Mouse (Mus musculus): ENCODE measurements around the gene Atxn7l1. TPM values are rescaled to one million over a fixed set of nuclear protein-coding genes. Genes with fewer than 3 reads are reported as not detected.

Atxn7l1 gene
- polyA plus RNA-seq, 1 experiment from 2014 or later: 12.7 TPM

GRCm38 (mm10) chr12:33190133-33190532 lies 42.6 kb downstream of the Atxn7l1 start:
- H3K9ac ChIP-seq: no peak overlapping the region
- H3K4me1 ChIP-seq: peaks cover 28% of the 10 kb centered on the region
- H3K36me3 ChIP-seq: no peaks in the 10 kb centered on the region
- H3K4me2 ChIP-seq: no peak overlapping the region
- H3K4me3 ChIP-seq (replicated peaks): no peak overlapping the region
- no peaks in the 10 kb centered on the region for H3K27me3 ChIP-seq
- H3K9me3 ChIP-seq (replicated peaks): no peaks in the 10 kb centered on the region
- WGBS: 93% methylated on average over 7 of the region's 7 CpGs
- H3K27ac ChIP-seq: no peak overlapping the region
- no peak for ATAC-seq (replicated peaks; ENCODE audit: low FRiP score)

GRCm38 (mm10) chr12:33190633-33191032 lies 43.1 kb downstream of the Atxn7l1 start:
- WGBS: 60% methylated on average over 6 of the region's 6 CpGs
- no peaks in the 10 kb centered on the region for H3K36me3 ChIP-seq
- no peak overlapping the region for H3K9ac ChIP-seq
- H3K4me2 ChIP-seq: no peak overlapping the region
- H3K27ac ChIP-seq: no peak overlapping the region
- H3K27me3 ChIP-seq: no peaks in the 10 kb centered on the region
- no peak for ATAC-seq (replicated peaks; ENCODE audit: low FRiP score)
- H3K4me3 ChIP-seq (replicated peaks): no peak overlapping the region
- peaks cover 25% of the 10 kb centered on the region for H3K4me1 ChIP-seq
- no peaks in the 10 kb centered on the region for H3K9me3 ChIP-seq (replicated peaks)

GRCm38 (mm10) chr12:33193408-33193901 lies 46.0 kb downstream of the Atxn7l1 start:
- no peak overlapping the region for H3K4me3 ChIP-seq (replicated peaks)
- peak; percentile 74; the same call in 1 of the 2 replicates for ATAC-seq (replicated peaks; ENCODE audit: low FRiP score)
- no peaks in the 10 kb centered on the region for H3K27me3 ChIP-seq
- H3K36me3 ChIP-seq: 0 out of 2 replicates have a peak, but pooled peaks cover 3% of the 10 kb centered on the region
- H3K9me3 ChIP-seq (replicated peaks): 0 out of 2 replicates have a peak, but pooled peaks cover 5% of the 10 kb centered on the region
- H3K4me2 ChIP-seq: 0 out of 2 replicates have a peak overlapping the region, but pooled peaks have one; percentile 6
- H3K27ac ChIP-seq: peak overlapping the region; percentile 71
- H3K4me1 ChIP-seq: peaks cover 27% of the 10 kb centered on the region
- H3K9ac ChIP-seq: no peak overlapping the region
- 20% methylated on average over 11 of the region's 11 CpGs for WGBS

GRCm38 (mm10) chr12:33195175-33195574 lies 47.7 kb downstream of the Atxn7l1 start:
- Histone ChIP-seq H3K4me3 (replicated peaks) (no peak overlapping the region), H3K9me3 (replicated peaks) (0 out of 2 replicates have a peak, but pooled peaks cover 5% of the 10 kb centered on the region), H3K9ac (no peak overlapping the region), H3K4me2 (no peak overlapping the region), H3K27ac (no peak overlapping the region), H3K4me1 (peaks cover 27% of the 10 kb centered on the region), H3K36me3 (0 out of 2 replicates have a peak, but pooled peaks cover 3% of the 10 kb centered on the region), H3K27me3 (no peaks in the 10 kb centered on the region)
- WGBS: 59% methylated on average over 8 of the region's 8 CpGs
- ATAC-seq (replicated peaks; ENCODE audit: low FRiP score): no peak

GRCm38 (mm10) chr12:33197287-33197686 lies 49.8 kb downstream of the Atxn7l1 start:
- H3K9ac ChIP-seq: no peak overlapping the region
- H3K27ac ChIP-seq: no peak overlapping the region
- 65% methylated on average over 6 of the region's 6 CpGs for WGBS
- H3K4me1 ChIP-seq: peaks cover 20% of the 10 kb centered on the region
- ATAC-seq (replicated peaks; ENCODE audit: low FRiP score): no peak
- H3K36me3 ChIP-seq: 0 out of 2 replicates have a peak, but pooled peaks cover 3% of the 10 kb centered on the region
- H3K27me3 ChIP-seq: no peaks in the 10 kb centered on the region
- no peak overlapping the region for H3K4me2 ChIP-seq
- 0 out of 2 replicates have a peak, but pooled peaks cover 5% of the 10 kb centered on the region for H3K9me3 ChIP-seq (replicated peaks)
- no peak overlapping the region for H3K4me3 ChIP-seq (replicated peaks)

GRCm38 (mm10) chr12:33197746-33198145 lies 50.3 kb downstream of the Atxn7l1 start:
- H3K4me2 ChIP-seq: no peak overlapping the region
- ATAC-seq (replicated peaks; ENCODE audit: low FRiP score): no peak
- H3K36me3 ChIP-seq: 0 out of 2 replicates have a peak, but pooled peaks cover 3% of the 10 kb centered on the region
- no peaks in the 10 kb centered on the region for H3K27me3 ChIP-seq
- 0 out of 2 replicates have a peak, but pooled peaks cover 5% of the 10 kb centered on the region for H3K9me3 ChIP-seq (replicated peaks)
- no peak overlapping the region for H3K27ac ChIP-seq
- 79% methylated on average over 6 of the region's 6 CpGs for WGBS
- peaks cover 23% of the 10 kb centered on the region for H3K4me1 ChIP-seq
- no peak overlapping the region for H3K4me3 ChIP-seq (replicated peaks)
- no peak overlapping the region for H3K9ac ChIP-seq

- H3K9ac ChIP-seq: no peak overlapping the region
- H3K27me3 ChIP-seq: no peaks in the 10 kb centered on the region
- ATAC-seq (replicated peaks; ENCODE audit: low FRiP score): no peak
- no peak overlapping the region for H3K27ac ChIP-seq
- 0 out of 2 replicates have a peak, but pooled peaks cover 13% of the 10 kb centered on the region for H3K4me1 ChIP-seq
- 74% methylated on average over 6 of the region's 6 CpGs for WGBS
- H3K9me3 ChIP-seq (replicated peaks): 0 out of 2 replicates have a peak, but pooled peaks cover 5% of the 10 kb centered on the region
- no peak overlapping the region for H3K4me2 ChIP-seq
- H3K4me3 ChIP-seq (replicated peaks): no peak overlapping the region
- 0 out of 2 replicates have a peak, but pooled peaks cover 3% of the 10 kb centered on the region for H3K36me3 ChIP-seq
Measured at GRCm38 (mm10) chr12:33201068-33201467, 53.6 kb downstream of the Atxn7l1 start.

- no peak for ATAC-seq (replicated peaks; ENCODE audit: low FRiP score)
- Histone ChIP-seq H3K9ac (no peak overlapping the region), H3K4me3 (replicated peaks) (no peak overlapping the region), H3K36me3 (no peaks in the 10 kb centered on the region), H3K9me3 (replicated peaks) (0 out of 2 replicates have a peak, but pooled peaks cover 3% of the 10 kb centered on the region), H3K27ac (no peak overlapping the region), H3K27me3 (no peaks in the 10 kb centered on the region), H3K4me2 (no peak overlapping the region), H3K4me1 (0 out of 2 replicates have a peak, but pooled peaks cover 13% of the 10 kb centered on the region)
- 63% methylated on average over 7 of the region's 7 CpGs for WGBS
Measured at GRCm38 (mm10) chr12:33201491-33202210, 54.2 kb downstream of the Atxn7l1 start.

GRCm38 (mm10) chr12:33205255-33205654 lies 57.8 kb downstream of the Atxn7l1 start:
- WGBS: 80% methylated on average over 4 of the region's 4 CpGs
- Histone ChIP-seq H3K9ac (no peak overlapping the region), H3K27me3 (no peaks in the 10 kb centered on the region), H3K27ac (no peak overlapping the region), H3K4me1 (0 out of 2 replicates have a peak, but pooled peaks cover 10% of the 10 kb centered on the region), H3K36me3 (no peaks in the 10 kb centered on the region), H3K4me3 (replicated peaks) (no peak overlapping the region), H3K4me2 (no peak overlapping the region), H3K9me3 (replicated peaks) (no peaks in the 10 kb centered on the region)
- no peak for ATAC-seq (replicated peaks; ENCODE audit: low FRiP score)

GRCm38 (mm10) chr12:33206300-33206699 lies 58.8 kb downstream of the Atxn7l1 start:
- no peaks in the 10 kb centered on the region for H3K9me3 ChIP-seq (replicated peaks)
- H3K9ac ChIP-seq: no peak overlapping the region
- ATAC-seq (replicated peaks; ENCODE audit: low FRiP score): no peak
- H3K4me1 ChIP-seq: 0 out of 2 replicates have a peak, but pooled peaks cover 10% of the 10 kb centered on the region
- no peak overlapping the region for H3K4me2 ChIP-seq
- no peak overlapping the region for H3K4me3 ChIP-seq (replicated peaks)
- no peaks in the 10 kb centered on the region for H3K27me3 ChIP-seq
- no peak overlapping the region for H3K27ac ChIP-seq
- H3K36me3 ChIP-seq: no peaks in the 10 kb centered on the region
- WGBS: 85% methylated on average over 6 of the region's 6 CpGs

GRCm38 (mm10) chr12:33210856-33211255 lies 63.4 kb downstream of the Atxn7l1 start:
- H3K9me3 ChIP-seq (replicated peaks): no peaks in the 10 kb centered on the region
- H3K27ac ChIP-seq: no peak overlapping the region
- H3K27me3 ChIP-seq: no peaks in the 10 kb centered on the region
- ATAC-seq (replicated peaks; ENCODE audit: low FRiP score): no peak
- H3K36me3 ChIP-seq: no peaks in the 10 kb centered on the region
- H3K4me3 ChIP-seq (replicated peaks): no peak overlapping the region
- H3K4me1 ChIP-seq: no peaks in the 10 kb centered on the region
- H3K4me2 ChIP-seq: no peak overlapping the region
- H3K9ac ChIP-seq: no peak overlapping the region
- 65% methylated on average over 4 of the region's 4 CpGs for WGBS

- no peaks in the 10 kb centered on the region for H3K27me3 ChIP-seq
- H3K9me3 ChIP-seq (replicated peaks): no peaks in the 10 kb centered on the region
- H3K4me1 ChIP-seq: no peaks in the 10 kb centered on the region; the same call in 1 of the 2 replicates
- H3K9ac ChIP-seq: no peak overlapping the region
- no peak overlapping the region for H3K27ac ChIP-seq
- H3K36me3 ChIP-seq: no peaks in the 10 kb centered on the region; the same call in 1 of the 2 replicates
- no peak overlapping the region for H3K4me2 ChIP-seq
- WGBS: 88% methylated on average over 9 of the region's 9 CpGs
- no peak for ATAC-seq (replicated peaks; ENCODE audit: low FRiP score)
- no peak overlapping the region for H3K4me3 ChIP-seq (replicated peaks)
Measured at GRCm38 (mm10) chr12:33218215-33218859, 70.8 kb downstream of the Atxn7l1 start.

Measured in kidney, embryonic 15.5 days (tissue).